Mouse (Mus musculus) forebrain, embryonic 15.5 days (tissue): ENCODE results near the gene Chrd. TPM values are rescaled to one million over a fixed set of nuclear protein-coding genes. Genes with fewer than 3 reads are reported as not detected.

ENCODE experiments used
- ATAC-seq: fragments of 200-750 bp; cut with Nextera tagmentation; replicated peaks from 2 replicates; pipeline ENCODE4 v1.8.0; 2017; ENCODE audit warnings: mild to moderate bottlenecking, moderate TSS enrichment, moderate library complexity
- H3K27ac ChIP-seq: fragments of 300-500 bp; sonication (generic); replicated peaks from 2 replicates; pipeline ENCODE4 v1.5.1; 2015; ENCODE audit warnings: mild to moderate bottlenecking, inconsistent platforms
- H3K27me3 ChIP-seq: fragments of 300-500 bp; sonication (generic); 2 replicates; pipeline ENCODE4 v1.6.1; 2015; ENCODE audit warnings: inconsistent platforms
- H3K36me3 ChIP-seq: fragments of 300-500 bp; sonication (generic); 2 replicates; pipeline ENCODE4 v1.6.1; 2015; ENCODE audit warnings: mild to moderate bottlenecking, inconsistent platforms
- H3K4me1 ChIP-seq: fragments of 300-500 bp; sonication (generic); 2 replicates; pipeline ENCODE4 v1.6.1; 2015; ENCODE audit warnings: inconsistent platforms
- H3K4me2 ChIP-seq: fragments of 300-500 bp; sonication (generic); replicated peaks from 2 replicates; pipeline ENCODE4 v1.6.1; 2015; ENCODE audit warnings: mild to moderate bottlenecking, inconsistent platforms
- H3K4me3 ChIP-seq: fragments of 300-500 bp; sonication (generic); 2 replicates; pipeline ENCODE4 v1.5.1; 2015; ENCODE audit warnings: mild to moderate bottlenecking, inconsistent platforms
- H3K9ac ChIP-seq: fragments of 300-500 bp; sonication (generic); replicated peaks from 2 replicates; pipeline ENCODE4 v1.6.1; 2015; ENCODE audit warnings: mild to moderate bottlenecking, inconsistent platforms
- H3K9me3 ChIP-seq: fragments of 300-500 bp; sonication (generic); 2 replicates; pipeline ENCODE4 v1.6.1; 2016; ENCODE audit warnings: inconsistent platforms
- WGBS: fragments of 180-500 bp; shearing (Covaris S2); methylation state at CpG from one replicate; pipeline ENCODE4 v1.1.7; 2015; ENCODE audit warnings: mixed read lengths; 5-methylcytosine and 5-hydroxymethylcytosine counted together
- polyA plus RNA-seq: library from polyadenylated mRNA; unstranded; fragments of >200 nt; fragmentation: Nextera tagmentation; extraction: Ambion mirVana; gene quantifications from 2 replicates; pipeline ENCODE4 v1.2.1, GENCODE M21; 2015

Gene Chrd
- 3.5 and 3.7 TPM in 2 replicates for polyA plus RNA-seq

DNA sequence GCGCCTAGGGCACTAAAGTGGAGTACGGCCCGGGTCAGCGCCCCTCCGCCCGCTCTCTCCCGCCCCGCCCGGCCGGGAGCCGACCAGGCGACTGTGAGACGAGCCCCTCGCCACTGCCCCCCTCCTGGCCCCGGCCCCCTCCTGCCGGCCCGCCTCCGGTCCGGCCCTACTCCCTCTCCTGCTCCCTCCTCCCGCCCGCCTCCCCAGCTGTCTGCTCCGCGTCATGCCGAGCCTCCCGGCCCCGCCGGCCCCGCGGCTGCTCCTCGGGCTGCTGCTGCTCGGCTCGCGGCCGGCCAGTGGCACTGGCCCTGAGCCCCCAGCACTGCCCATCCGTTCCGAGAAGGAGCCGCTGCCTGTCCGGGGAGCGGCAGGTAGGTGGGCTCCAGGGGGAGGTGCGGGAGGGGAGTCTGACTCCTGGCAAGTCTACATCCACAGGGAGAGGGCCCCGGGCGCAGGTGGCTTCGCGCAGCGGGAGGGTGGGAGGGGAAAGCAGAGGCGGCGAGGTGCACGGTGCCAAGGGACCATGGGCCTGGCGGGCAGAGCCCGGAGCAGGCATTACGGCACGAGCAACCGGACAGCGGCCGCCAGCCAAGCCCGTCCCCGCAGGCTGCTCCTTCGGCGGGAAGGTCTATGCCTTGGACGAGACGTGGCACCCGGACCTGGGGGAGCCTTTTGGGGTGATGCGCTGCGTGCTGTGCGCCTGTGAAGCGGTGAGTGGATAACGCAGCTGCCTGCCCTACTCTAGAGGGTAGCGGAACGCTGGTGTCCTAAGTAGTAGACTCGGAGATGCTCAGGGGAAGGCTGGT, at the start of gene Chrd:
TSS of gene Chrd (plus strand) at position 203 of the 806 bp plus-strand sequence.
- Histone ChIP-seq H3K27ac (peak within 1 kb of the TSS; percentile 44), H3K27me3 (peaks cover 22% of the 10 kb centered on the region), H3K9ac (peak within 1 kb of the TSS; percentile 79), H3K9me3 (no peaks in the 10 kb centered on the region), H3K4me2 (peak within 1 kb of the TSS; percentile 90), H3K4me1 (peaks cover 20% of the 10 kb centered on the region), H3K4me3 (peak within 1 kb of the TSS; percentile 74), H3K36me3 (no peaks in the 10 kb centered on the region)
- WGBS = under 1% methylated on average over 58 of the region's 70 CpGs
- peak; percentile 77 for ATAC-seq

DNA sequence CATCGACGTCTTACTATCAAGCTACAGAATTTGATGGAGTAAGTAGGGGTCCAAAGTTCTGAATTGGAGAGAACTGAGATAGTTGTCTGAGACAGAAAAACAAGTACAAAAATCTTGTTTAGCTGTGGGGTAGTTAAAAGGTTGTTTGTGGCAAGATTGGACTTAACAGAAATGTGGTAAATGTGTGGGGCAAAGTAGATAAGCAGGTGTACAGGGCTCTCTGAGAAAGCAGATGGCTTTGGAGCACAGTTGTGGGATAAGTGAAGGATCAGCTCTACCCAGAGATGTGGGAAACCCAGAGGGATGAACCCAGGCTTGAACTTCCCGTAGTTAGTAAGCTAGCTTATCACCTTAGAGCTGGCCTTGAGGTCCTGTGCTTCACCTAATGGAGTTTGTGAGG, 42.2 kb upstream of the Chrd start:
- H3K4me3 ChIP-seq = no peak overlapping the region
- H3K36me3 ChIP-seq = peaks cover 56% of the 10 kb centered on the region
- WGBS = 91% methylated on average over 3 of the region's 3 CpGs
- H3K9me3 ChIP-seq = no peaks in the 10 kb centered on the region
- no peak overlapping the region for H3K4me2 ChIP-seq
- ATAC-seq = no peak
- no peaks in the 10 kb centered on the region for H3K27me3 ChIP-seq
- no peak overlapping the region for H3K27ac ChIP-seq
- peaks cover 28% of the 10 kb centered on the region for H3K4me1 ChIP-seq
- no peak overlapping the region for H3K9ac ChIP-seq

GRCm38 (mm10) chr16:20691617-20692016, 41.3 kb upstream of the Chrd start:
- Histone ChIP-seq H3K9ac (no peak overlapping the region), H3K36me3 (peaks cover 48% of the 10 kb centered on the region), H3K27me3 (no peaks in the 10 kb centered on the region), H3K27ac (peak overlapping the region; percentile 97; the same call in 1 of the 2 replicates), H3K9me3 (no peaks in the 10 kb centered on the region), H3K4me1 (peaks cover 36% of the 10 kb centered on the region), H3K4me2 (no peak overlapping the region), H3K4me3 (no peak overlapping the region)
- 71% methylated on average over 1 of the region's 1 CpGs for WGBS
- no peak for ATAC-seq

GRCm38 (mm10) chr16:20692241-20692965, 40.5 kb upstream of the Chrd start:
- no peaks in the 10 kb centered on the region for H3K27me3 ChIP-seq
- H3K27ac ChIP-seq = peak overlapping the region; percentile 97
- H3K4me1 ChIP-seq = peaks cover 38% of the 10 kb centered on the region
- peaks cover 40% of the 10 kb centered on the region for H3K36me3 ChIP-seq
- peak overlapping the region; percentile 69; the same call in 1 of the 2 replicates for H3K4me2 ChIP-seq
- ATAC-seq = no peak
- WGBS = 43% methylated on average over 15 of the region's 16 CpGs
- no peaks in the 10 kb centered on the region for H3K9me3 ChIP-seq
- no peak overlapping the region for H3K9ac ChIP-seq
- H3K4me3 ChIP-seq = peak overlapping the region; percentile 74; the same call in 1 of the 2 replicates

DNA sequence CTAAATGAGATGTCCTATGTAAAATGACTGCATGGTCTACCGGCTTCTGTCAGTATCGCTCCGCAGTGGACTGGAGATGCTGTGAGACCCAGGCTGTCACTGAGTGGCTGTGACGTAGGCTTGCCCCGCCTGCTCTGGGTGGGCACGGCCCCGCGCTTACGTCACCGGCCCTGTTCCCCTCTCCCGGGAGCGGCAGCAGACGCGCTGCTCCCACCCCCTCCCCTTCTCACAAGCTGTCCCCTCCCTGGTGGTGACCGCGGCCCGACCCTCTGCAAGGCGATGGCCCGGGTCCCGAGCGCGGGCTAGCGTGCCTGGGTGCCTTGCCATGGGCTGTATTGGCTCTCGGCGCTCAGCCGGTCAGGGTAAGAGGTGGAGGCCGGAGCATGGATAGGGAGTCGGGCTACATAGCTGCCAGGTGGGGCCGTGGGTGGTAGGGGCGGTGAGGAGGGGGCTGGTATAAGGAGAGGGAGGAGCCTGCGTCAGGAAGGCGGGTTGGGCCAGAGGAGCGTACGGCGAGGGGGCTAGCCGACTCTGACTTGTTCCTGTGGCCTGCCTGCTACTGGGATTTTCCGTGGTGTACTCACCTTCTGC, 39.7 kb upstream of the Chrd start, which contains the start of gene Fam131a:
TSS of gene Fam131a (plus strand) at position 131 of the 591 bp plus-strand sequence.
- peak; percentile 94 for ATAC-seq
- under 1% methylated on average over 37 of the region's 37 CpGs for WGBS

DNA sequence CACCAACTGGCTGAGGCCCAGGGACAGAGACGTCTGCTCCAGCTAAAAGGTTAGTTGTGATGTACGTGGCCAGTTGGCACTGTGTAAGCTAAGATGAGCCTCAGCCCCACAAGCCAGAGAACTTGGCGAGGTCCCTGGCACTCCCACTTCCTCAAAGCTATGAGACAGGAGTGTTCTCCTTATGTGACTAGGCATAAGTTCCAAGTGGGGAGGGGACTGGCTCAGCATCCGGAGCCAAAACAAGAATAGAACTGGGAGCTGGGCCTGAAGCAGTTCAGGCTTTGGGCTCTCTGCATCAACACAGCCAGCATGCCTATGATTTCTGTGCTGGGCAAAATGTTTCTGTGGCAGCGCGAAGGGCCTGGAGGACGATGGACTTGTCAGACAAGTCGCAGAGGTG, 38.1 kb upstream of the Chrd start:
- Histone ChIP-seq H3K36me3 (peaks cover 27% of the 10 kb centered on the region), H3K27me3 (no peaks in the 10 kb centered on the region), H3K27ac (peak overlapping the region; percentile 97), H3K4me1 (peaks cover 38% of the 10 kb centered on the region), H3K9me3 (no peaks in the 10 kb centered on the region), H3K9ac (peak overlapping the region; percentile 59; the same call in 1 of the 2 replicates), H3K4me2 (peak overlapping the region; percentile 84), H3K4me3 (peak overlapping the region; percentile 48)
- ATAC-seq = no peak
- WGBS = 57% methylated on average over 8 of the region's 8 CpGs

More for the DNA sequence above, 39.7 kb upstream of the Chrd start, which contains the start of gene Fam131a:
- Histone ChIP-seq H3K36me3 (peaks cover 32% of the 10 kb centered on the region), H3K9ac (peak within 1 kb of the TSS; percentile 76), H3K27me3 (no peaks in the 10 kb centered on the region), H3K4me1 (peaks cover 38% of the 10 kb centered on the region), H3K4me3 (peak within 1 kb of the TSS; percentile 74), H3K9me3 (no peaks in the 10 kb centered on the region), H3K4me2 (peak within 1 kb of the TSS; percentile 69), H3K27ac (peak within 1 kb of the TSS; percentile 97)

DNA sequence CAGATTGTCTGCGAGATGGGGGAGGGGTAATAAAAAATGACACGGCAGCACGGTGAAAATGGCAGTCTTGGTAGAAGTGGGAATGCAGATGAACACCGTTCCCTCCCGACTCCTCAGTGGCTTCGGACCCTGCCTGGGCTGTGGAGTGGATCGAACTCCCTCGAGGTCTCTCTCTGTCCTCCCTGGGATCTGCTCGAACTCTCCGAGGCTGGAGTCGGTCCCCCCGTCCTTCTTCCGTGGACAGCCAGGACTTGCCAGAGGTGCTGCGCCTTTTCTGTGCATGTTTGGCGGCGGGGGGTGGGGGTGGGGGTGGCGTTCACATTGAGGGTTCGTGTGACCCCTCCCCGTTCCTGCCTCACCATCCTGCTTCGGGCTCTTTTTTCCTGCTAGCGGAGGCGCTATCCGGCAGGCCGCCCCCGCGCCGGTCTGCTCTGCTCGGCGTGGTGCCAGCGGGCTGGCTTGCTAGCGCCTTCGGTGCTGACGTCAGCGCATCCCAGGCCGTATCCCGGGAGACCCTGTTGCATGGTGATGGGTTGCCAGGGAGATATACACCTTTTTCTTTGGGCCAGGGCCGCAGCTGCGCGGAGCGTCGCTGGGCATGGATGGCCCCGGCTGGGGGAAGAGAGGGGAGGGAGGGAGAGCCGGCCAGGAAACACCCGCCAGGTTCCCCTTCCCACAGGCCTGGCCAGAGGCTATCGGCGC, 37.2 kb upstream of the Chrd start:
- no peaks in the 10 kb centered on the region for H3K27me3 ChIP-seq
- peak overlapping the region; percentile 84 for H3K4me2 ChIP-seq
- H3K4me3 ChIP-seq = peak overlapping the region; percentile 48
- H3K36me3 ChIP-seq = peaks cover 23% of the 10 kb centered on the region
- H3K4me1 ChIP-seq = peaks cover 38% of the 10 kb centered on the region
- H3K27ac ChIP-seq = peak overlapping the region; percentile 97
- peak overlapping the region; percentile 59 for H3K9ac ChIP-seq
- WGBS = 1% methylated on average over 46 of the region's 46 CpGs
- ATAC-seq = peak; percentile 84
- H3K9me3 ChIP-seq = no peaks in the 10 kb centered on the region

GRCm38 (mm10) chr16:20699266-20699665, 33.7 kb upstream of the Chrd start:
- 78% methylated on average over 5 of the region's 5 CpGs for WGBS
- Histone ChIP-seq H3K27me3 (no peaks in the 10 kb centered on the region), H3K4me3 (no peak overlapping the region), H3K27ac (no peak overlapping the region), H3K36me3 (peaks cover 31% of the 10 kb centered on the region), H3K9ac (no peak overlapping the region), H3K9me3 (no peaks in the 10 kb centered on the region), H3K4me1 (peaks cover 38% of the 10 kb centered on the region), H3K4me2 (no peak overlapping the region)
- ATAC-seq = no peak

GRCm38 (mm10) chr16:20700036-20700435, 32.9 kb upstream of the Chrd start:
- Histone ChIP-seq H3K27ac (no peak overlapping the region), H3K4me2 (no peak overlapping the region), H3K27me3 (no peaks in the 10 kb centered on the region), H3K4me1 (peaks cover 31% of the 10 kb centered on the region), H3K9ac (no peak overlapping the region), H3K9me3 (no peaks in the 10 kb centered on the region), H3K36me3 (peaks cover 31% of the 10 kb centered on the region), H3K4me3 (no peak overlapping the region)
- 43% methylated on average over 5 of the region's 5 CpGs for WGBS
- no peak for ATAC-seq

DNA sequence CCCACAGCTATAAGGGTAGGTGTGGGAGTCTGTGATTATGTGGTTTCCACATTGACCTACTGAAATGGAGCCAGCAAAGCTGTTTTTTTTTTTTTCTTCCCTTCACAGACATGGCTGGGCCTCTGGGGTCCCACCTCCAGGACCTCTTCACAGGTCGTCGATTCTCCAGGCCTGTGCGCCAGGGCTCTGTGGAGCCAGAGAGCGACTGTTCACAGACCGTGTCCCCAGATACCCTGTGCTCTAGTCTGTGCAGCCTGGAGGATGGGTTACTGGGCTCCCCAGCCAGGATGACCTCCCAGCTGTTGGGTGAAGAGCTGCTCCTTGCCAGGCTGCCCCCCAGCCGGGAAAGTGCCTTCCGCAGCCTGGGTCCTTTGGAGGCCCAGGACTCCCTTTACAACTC, 31.6 kb upstream of the Chrd start:
- 0 out of 2 replicates have a peak, but pooled peaks have one; percentile 15 for ATAC-seq
- peak overlapping the region; percentile 45; the same call in 1 of the 2 replicates for H3K27ac ChIP-seq
- H3K4me3 ChIP-seq = no peak overlapping the region
- 48% methylated on average over 7 of the region's 7 CpGs for whole genome bisulfite sequencing
- H3K4me1 ChIP-seq = peaks cover 19% of the 10 kb centered on the region
- H3K36me3 ChIP-seq = peaks cover 31% of the 10 kb centered on the region
- no peaks in the 10 kb centered on the region for H3K27me3 ChIP-seq
- H3K9me3 ChIP-seq = no peaks in the 10 kb centered on the region
- no peak overlapping the region for H3K9ac ChIP-seq
- no peak overlapping the region for H3K4me2 ChIP-seq
